Mouse (Mus musculus) telencephalon, adult 2 months (tissue): ENCODE measurements around the gene Birc5.
"Not testable (repeated sequence)": the region's sequence is repeated elsewhere in the genome, so short reads cannot be mapped to it uniquely, and the experiment has no call there.

Experiments used
- DNase-seq: peaks from one replicate; pipeline ENCODE4 v3.0.0-alpha.2; 2011; ENCODE audit warnings: low read depth, low spot score

The Birc5 gene

GRCm38 (mm10) chr11:117848985-117849671 lies at the start of gene Birc5:
Birc5 (plus strand) TSS chr11:117849251.
- DNase-seq = peak; percentile 86

- DNase-seq = no peak
Measured at GRCm38 (mm10) chr11:117800038-117800437, 49.0 kb upstream of the Birc5 start.

GRCm38 (mm10) chr11:117801650-117802049 lies 47.4 kb upstream of the Birc5 start:
- DNase-seq = no peak

GRCm38 (mm10) chr11:117803166-117803688 lies 45.8 kb upstream of the Birc5 start:
- DNase-seq = no peak

- DNase-seq = no peak
Measured at GRCm38 (mm10) chr11:117806781-117807180, 42.3 kb upstream of the Birc5 start.

GRCm38 (mm10) chr11:117809407-117810311 lies 39.4 kb upstream of the Birc5 start, which contains the start of the genes Gm20708 and Syngr2:
Gm20708 (plus strand) TSS chr11:117809668.
Syngr2 (plus strand) TSS chr11:117809668.
- DNase-seq = no peak

GRCm38 (mm10) chr11:117810401-117811046 lies 38.5 kb upstream of the Birc5 start:
- no peak for DNase-seq

- no peak for DNase-seq
Measured at GRCm38 (mm10) chr11:117813867-117814266, 35.2 kb upstream of the Birc5 start.

GRCm38 (mm10) chr11:117814704-117815366 lies 34.2 kb upstream of the Birc5 start:
- DNase-seq = no peak

- not testable (repeated sequence) for DNase-seq
Measured at GRCm38 (mm10) chr11:117815850-117816249, 33.2 kb upstream of the Birc5 start.

GRCm38 (mm10) chr11:117816389-117816996 lies 32.6 kb upstream of the Birc5 start:
- DNase-seq = no peak

GRCm38 (mm10) chr11:117819095-117819494 lies 30.0 kb upstream of the Birc5 start:
- DNase-seq = no peak

- no peak for DNase-seq
Measured at GRCm38 (mm10) chr11:117820173-117820572, 28.9 kb upstream of the Birc5 start.

- no peak for DNase-seq
Measured at GRCm38 (mm10) chr11:117821868-117822267, 27.2 kb upstream of the Birc5 start.

- DNase-seq = no peak
Measured at GRCm38 (mm10) chr11:117822728-117823241, 26.3 kb upstream of the Birc5 start.

GRCm38 (mm10) chr11:117823411-117823810 lies 25.6 kb upstream of the Birc5 start:
- no peak for DNase-seq

- DNase-seq = no peak
Measured at GRCm38 (mm10) chr11:117824060-117824969, 24.7 kb upstream of the Birc5 start.

- no peak for DNase-seq
Measured at GRCm38 (mm10) chr11:117825333-117826101, 23.5 kb upstream of the Birc5 start, which contains the start of the genes Afmid and Tk1. Afmid (plus strand) TSS chr11:117825924. Tk1 (minus strand) TSS chr11:117826092.

- no peak for DNase-seq
Measured at GRCm38 (mm10) chr11:117826164-117826563, 22.9 kb upstream of the Birc5 start.
